Mouse (Mus musculus) urinary bladder, postnatal 25 days (tissue): ENCODE data around the gene Clock.
A peak's percentile ranks its signal among the peaks of the same experiment; 100 is the strongest.

ENCODE experiments used
- DNase-seq: peaks from one replicate; pipeline ENCODE4 v3.0.0; 2022; ENCODE audit warnings: low spot score

Clock gene

GRCm38 (mm10) chr5:76304452-76305341 is at the start of gene Clock:
TSS of gene Clock (minus strand) at chr5:76304792.
- peak; percentile 87 for DNase-seq

- DNase-seq = no peak
Measured at GRCm38 (mm10) chr5:76351953-76352611, 47.5 kb upstream of the Clock start.

GRCm38 (mm10) chr5:76351537-76351936 is 46.9 kb upstream of the Clock start:
- DNase-seq = no peak

- peak; percentile 23 for DNase-seq
Measured at GRCm38 (mm10) chr5:76346137-76346536, 41.5 kb upstream of the Clock start.

- no peak for DNase-seq
Measured at GRCm38 (mm10) chr5:76340931-76341330, 36.3 kb upstream of the Clock start.

GRCm38 (mm10) chr5:76337100-76337499 is 32.5 kb upstream of the Clock start:
- DNase-seq = no peak

GRCm38 (mm10) chr5:76333833-76334232 is 29.2 kb upstream of the Clock start:
- no peak for DNase-seq

- no peak for DNase-seq
Measured at GRCm38 (mm10) chr5:76330953-76331352, 26.4 kb upstream of the Clock start, which contains the start of gene Pdcl2. TSS of gene Pdcl2 (minus strand) at chr5:76331156.

- no peak for DNase-seq
Measured at GRCm38 (mm10) chr5:76327296-76327695, 22.7 kb upstream of the Clock start.

- no peak for DNase-seq
Measured at GRCm38 (mm10) chr5:76325113-76325512, 20.5 kb upstream of the Clock start.

- no peak for DNase-seq
Measured at GRCm38 (mm10) chr5:76321249-76322196, 16.9 kb upstream of the Clock start.

- DNase-seq = no peak
Measured at GRCm38 (mm10) chr5:76308206-76308605, 3.6 kb upstream of the Clock start.

- no peak for DNase-seq
Measured at GRCm38 (mm10) chr5:76306261-76306660, 1.7 kb upstream of the Clock start.

GRCm38 (mm10) chr5:76305616-76306015 is 1.0 kb upstream of the Clock start:
- DNase-seq = peak; percentile 19

GRCm38 (mm10) chr5:76303745-76304451 is 694 bp downstream of the Clock start:
- peak; percentile 68 for DNase-seq

- no peak for DNase-seq
Measured at GRCm38 (mm10) chr5:76303379-76303744, 1.2 kb downstream of the Clock start.

- no peak for DNase-seq
Measured at GRCm38 (mm10) chr5:76302009-76302408, 2.6 kb downstream of the Clock start.

GRCm38 (mm10) chr5:76289234-76289691 is 15.3 kb downstream of the Clock start:
- DNase-seq = peak; percentile 6

GRCm38 (mm10) chr5:76288256-76288655 is 16.3 kb downstream of the Clock start:
- DNase-seq = no peak

GRCm38 (mm10) chr5:76287062-76287461 is 17.5 kb downstream of the Clock start:
- DNase-seq = no peak

- no peak for DNase-seq
Measured at GRCm38 (mm10) chr5:76285699-76286098, 18.9 kb downstream of the Clock start.
